Mouse (Mus musculus) embryo, embryonic 11 days (tissue): Measurements from ENCODE around the gene Wfdc1.

Experiments
- DNase-seq: peaks from one replicate; pipeline ENCODE4 v3.0.0-alpha.2; 2015

Gene Wfdc1

GRCm38 (mm10) chr8:119697163-119697562, 31.0 kb downstream of the Wfdc1 start:
- no peak for DNase-seq

- DNase-seq: peak; percentile 62
These were observed 32.8 kb downstream of the Wfdc1 start for GRCm38 (mm10) chr8:119698960-119699359.

- DNase-seq: peak; percentile 40
These were observed 33.5 kb downstream of the Wfdc1 start, which contains the start of gene Atp2c2 for GRCm38 (mm10) chr8:119699549-119700134. Gene Atp2c2 (plus strand): TSS chr8:119700009.

GRCm38 (mm10) chr8:119702965-119703364, 36.8 kb downstream of the Wfdc1 start:
- DNase-seq: no peak

GRCm38 (mm10) chr8:119707146-119707545, 41.0 kb downstream of the Wfdc1 start:
- no peak for DNase-seq

- no peak for DNase-seq
These were observed 42.3 kb downstream of the Wfdc1 start for GRCm38 (mm10) chr8:119708471-119708870.

GRCm38 (mm10) chr8:119708878-119709702, 42.9 kb downstream of the Wfdc1 start:
- DNase-seq: no peak

GRCm38 (mm10) chr8:119709703-119710093, 43.5 kb downstream of the Wfdc1 start:
- no peak for DNase-seq

GRCm38 (mm10) chr8:119712226-119712625, 46.1 kb downstream of the Wfdc1 start:
- no peak for DNase-seq

- DNase-seq: no peak
These were observed 47.3 kb downstream of the Wfdc1 start for GRCm38 (mm10) chr8:119713421-119713820.

GRCm38 (mm10) chr8:119715221-119715620, 49.1 kb downstream of the Wfdc1 start:
- no peak for DNase-seq

GRCm38 (mm10) chr8:119716730-119717299, 50.6 kb downstream of the Wfdc1 start:
- no peak for DNase-seq

GRCm38 (mm10) chr8:119717765-119718164, 51.6 kb downstream of the Wfdc1 start:
- DNase-seq: peak; percentile 65

GRCm38 (mm10) chr8:119719011-119719501, 52.9 kb downstream of the Wfdc1 start:
- DNase-seq: no peak

GRCm38 (mm10) chr8:119722348-119722747, 56.2 kb downstream of the Wfdc1 start:
- no peak for DNase-seq

GRCm38 (mm10) chr8:119723676-119724075, 57.5 kb downstream of the Wfdc1 start:
- DNase-seq: no peak

- no peak for DNase-seq
These were observed 58.4 kb downstream of the Wfdc1 start for GRCm38 (mm10) chr8:119724596-119724995.

GRCm38 (mm10) chr8:119727093-119727492, 60.9 kb downstream of the Wfdc1 start:
- DNase-seq: no peak

- no peak for DNase-seq
These were observed 62.3 kb downstream of the Wfdc1 start for GRCm38 (mm10) chr8:119728351-119728895.

GRCm38 (mm10) chr8:119732072-119732471, 65.9 kb downstream of the Wfdc1 start:
- DNase-seq: no peak

GRCm38 (mm10) chr8:119736348-119736917, 70.3 kb downstream of the Wfdc1 start:
- no peak for DNase-seq

GRCm38 (mm10) chr8:119737093-119737900, 71.1 kb downstream of the Wfdc1 start:
- no peak for DNase-seq
